Comparison of ENCODE assay signal across 8 mouse cellular contexts in genomic region chr6:128363007-128363825, GRCm38 (mm10). TPM values are rescaled to one million over a fixed set of nuclear protein-coding genes. Genes with fewer than 3 reads are reported as not detected.
A peak's percentile ranks its signal among the peaks of the same experiment; 100 is the strongest.
DNase-seq lines count a peak whose midpoint lies in the region; ATAC-seq and TF ChIP-seq lines count a peak whose summit lies in the region.

No protein-coding gene starts in this region.

- no peaks in the 10 kb centered on the region for H3K27me3 ChIP-seq in heart, embryonic 15.5 days
- H3K27me3 ChIP-seq in MEL (ENCODE audit: control insufficient read depth in 1 of 2, insufficient read depth in 2 of 2, low read length in 2 of 2): no peaks in the 10 kb centered on the region
- H3K27me3 ChIP-seq in limb, embryonic 14.5 days (ENCODE audit: control insufficient read depth, insufficient read depth, low read length): no peaks in the 10 kb centered on the region
- no peaks in the 10 kb centered on the region for H3K27me3 ChIP-seq in neural tube, embryonic 14.5 days (ENCODE audit: control insufficient read depth, insufficient read depth, low read length)

- under 1% methylated on average over 46 of the region's 46 CpGs for WGBS in heart, embryonic 15.5 days
- WGBS in limb, embryonic 14.5 days: 3% methylated on average over 42 of the region's 46 CpGs
- WGBS in neural tube, embryonic 14.5 days: 2% methylated on average over 42 of the region's 46 CpGs

- no peak for TF ChIP-seq RAD21 in MEL (IDR thresholded peaks at IDR 0.05; ENCODE audit: low read depth, low read length)

- H3K4me3 ChIP-seq in heart, embryonic 15.5 days: peak overlapping the region; percentile 80
- H3K4me3 ChIP-seq in MEL (ENCODE audit: control insufficient read depth in 1 of 2, insufficient read depth in 1 of 2, low read depth in 2 of 2, low read length in 2 of 2): peak overlapping the region; percentile 75 to 88
- peak overlapping the region; percentile 87 for H3K4me3 ChIP-seq in limb, embryonic 14.5 days (replicated peaks; ENCODE audit: low read length)
- H3K4me3 ChIP-seq in neural tube, embryonic 14.5 days (ENCODE audit: low read depth, low read length): peak overlapping the region; percentile 89

- DNase-seq in heart, adult 8-10 months (ENCODE audit: low spot score): no peak
- peak; percentile 61 for DNase-seq in MEL (ENCODE audit: low read depth, low spot score)
- peak; percentile 84 for DNase-seq in fat pad, adult 2 months (ENCODE audit: extremely low read depth, low read depth, low spot score)
- peak; percentile 58 for DNase-seq in limb, embryonic 14.5 days (ENCODE audit: low spot score)
- DNase-seq in urinary bladder, adult 18-20 months (ENCODE audit: low spot score in 2 of 2): no peak

- peaks cover 39% of the 10 kb centered on the region for H3K4me1 ChIP-seq in heart, embryonic 15.5 days (replicated peaks)
- peaks cover 2 to 7% of the 10 kb centered on the region in 2 experiments; a peak in 2 of 4 replicates for H3K4me1 ChIP-seq in MEL (ENCODE audit: control insufficient read depth in 1 of 2, insufficient read depth in 2 of 2, low read length in 2 of 2)
- peaks cover 12% of the 10 kb centered on the region for H3K4me1 ChIP-seq in limb, embryonic 14.5 days (ENCODE audit: control insufficient read depth, insufficient read depth, low read length)
- H3K4me1 ChIP-seq in neural tube, embryonic 14.5 days (ENCODE audit: control insufficient read depth, insufficient read depth, low read length): peaks cover 13% of the 10 kb centered on the region

- peak in 1 of 2 experiments; percentile 8; a peak in 1 of 4 replicates for TF ChIP-seq POLR2A in MEL (IDR thresholded peaks at IDR 0.05; ENCODE audit: control insufficient read depth in 1 of 2, insufficient read depth in 1 of 2, low read depth in 1 of 2, low read length in 2 of 2, poor library complexity in 1 of 2)
- no peak for TF ChIP-seq POLR2A in limb, embryonic 14.5 days (IDR thresholded peaks at IDR 0.05; ENCODE audit: borderline replicate concordance, extremely low read depth, insufficient read depth, insufficient read length)

- ATAC-seq in heart, embryonic 15.5 days (replicated peaks; ENCODE audit: insufficient number of reproducible peaks, insufficient read depth, low FRiP score, low read depth): no peak; the same call in 1 of the 2 replicates
- ATAC-seq in limb, embryonic 14.5 days (ENCODE audit: low FRiP score, low read depth): peak; percentile 34
- peak; percentile 73 for ATAC-seq in neural tube, embryonic 14.5 days (ENCODE audit: low read depth)
- ATAC-seq in frontal cortex, adult (ENCODE audit: low TSS enrichment): no peak

- H3K79me2 ChIP-seq in MEL (ENCODE audit: control insufficient read depth, insufficient read depth, low read length, poor library complexity): peaks cover 46% of the 10 kb centered on the region

- H3K27ac ChIP-seq in heart, embryonic 15.5 days: peak overlapping the region; percentile 94
- peak overlapping the region; percentile 59 for H3K27ac ChIP-seq in MEL (ENCODE audit: control insufficient read depth, low read depth, low read length)
- peak overlapping the region; percentile 93 for H3K27ac ChIP-seq in limb, embryonic 14.5 days (replicated peaks; ENCODE audit: low read depth, low read length)
- H3K27ac ChIP-seq in neural tube, embryonic 14.5 days (ENCODE audit: low read depth, low read length): peak overlapping the region; percentile 86

- TF ChIP-seq CTCF in MEL (IDR thresholded peaks at IDR 0.05 in 2 of 3, conservative IDR thresholded peaks at IDR 0.05 in 1 of 3; ENCODE audit: control insufficient read depth in 1 of 3, insufficient read depth in 1 of 3, low read depth in 2 of 3, low read length in 3 of 3, poor library complexity in 1 of 3, severe bottlenecking in 1 of 3): no peak

- H3K9me3 ChIP-seq in heart, embryonic 15.5 days (replicated peaks): no peaks in the 10 kb centered on the region
- no peaks in the 10 kb centered on the region for H3K9me3 ChIP-seq in MEL (replicated peaks; ENCODE audit: insufficient read depth, low read length)
- no peaks in the 10 kb centered on the region for H3K9me3 ChIP-seq in limb, embryonic 14.5 days (ENCODE audit: control insufficient read depth, low read length)
- H3K9me3 ChIP-seq in neural tube, embryonic 14.5 days (ENCODE audit: control insufficient read depth, low read length): no peaks in the 10 kb centered on the region

- H3K4me2 ChIP-seq in heart, embryonic 15.5 days: peak overlapping the region; percentile 84
- H3K4me2 ChIP-seq in limb, embryonic 14.5 days (replicated peaks; ENCODE audit: low read depth, low read length, severe bottlenecking): peak overlapping the region; percentile 93
- H3K4me2 ChIP-seq in neural tube, embryonic 14.5 days (ENCODE audit: low read depth, low read length): peak overlapping the region; percentile 98

- TF ChIP-seq EP300 in MEL (IDR thresholded peaks at IDR 0.05; ENCODE audit: low read depth in 1 of 2, low read length in 2 of 2): no peak; a peak in 1 of 4 replicates

- H3K36me3 ChIP-seq in heart, embryonic 15.5 days: peaks cover 26% of the 10 kb centered on the region
- peaks cover 3 to 15% of the 10 kb centered on the region in 2 experiments for H3K36me3 ChIP-seq in MEL (ENCODE audit: control insufficient read depth in 1 of 2, insufficient read depth in 2 of 2, low read length in 2 of 2)
- peaks cover 31% of the 10 kb centered on the region for H3K36me3 ChIP-seq in limb, embryonic 14.5 days (ENCODE audit: control insufficient read depth, insufficient read depth, low read length)
- H3K36me3 ChIP-seq in neural tube, embryonic 14.5 days (ENCODE audit: control insufficient read depth, insufficient read depth, low read length): no peaks in the 10 kb centered on the region

- peak overlapping the region; percentile 76 for H3K9ac ChIP-seq in heart, embryonic 15.5 days
- peak overlapping the region; percentile 88 for H3K9ac ChIP-seq in MEL (ENCODE audit: control insufficient read depth, low read depth, low read length, poor library complexity, severe bottlenecking)
- peak overlapping the region; percentile 90 for H3K9ac ChIP-seq in limb, embryonic 14.5 days (ENCODE audit: low read depth, low read length, severe bottlenecking)
- peak overlapping the region; percentile 78 for H3K9ac ChIP-seq in neural tube, embryonic 14.5 days (replicated peaks; ENCODE audit: low read depth, low read length)

TF ChIP-seq in MEL, 35 proteins besides CTCF, POLR2A, EP300 and RAD21 (continues in another document):
- TF ChIP-seq ETS1 (IDR thresholded peaks at IDR 0.05; ENCODE audit: low read depth, low read length) (0 out of 2 replicates have a peak, but pooled peaks have one; percentile 19), NRF1 (IDR thresholded peaks at IDR 0.05; ENCODE audit: insufficient read depth, low read depth, low read length, poor library complexity, severe bottlenecking) (no peak)

RNA-seq across cellular contexts. Expression of gene Foxm1, which starts 0.4 kb away (rescaled TPM):
- 18.1 and 28.4 TPM in 2 replicates for polyA plus RNA-seq in heart, embryonic 15.5 days (2015; fragmentation: Nextera tagmentation; extraction: Ambion mirVana)
- under 1 TPM; 0.25 to 0.76 (median 0.49) TPM for total RNA-seq in heart, adult 8-10 months (2022)
- 13.7 and 14.7 TPM in 2 replicates for total RNA-seq in MEL (2012; rRNA removed)
- polyA plus RNA-seq in MEL (2012; ENCODE audit: insufficient read depth in 1 of 2, insufficient read length in 2 of 2, low read depth in 1 of 2, low replicate concordance in 2 of 2, missing spikeins in 1 of 2): 10 to 100 TPM; 31.1 to 61.9 TPM
- polyA plus RNA-seq in limb, embryonic 14.5 days (2012; rRNA removed): 81.2 and 93.9 TPM in 2 replicates
- polyA plus RNA-seq in limb, embryonic 14.5 days (2014; fragmentation: Nextera tagmentation; extraction: Ambion mirVana): 30.9 and 33.1 TPM in 2 replicates
- polyA plus RNA-seq in neural tube, embryonic 14.5 days (2014; fragmentation: Nextera tagmentation; extraction: Ambion mirVana): 4.6 and 4.9 TPM in 2 replicates

RNA-seq across cellular contexts. Expression of gene Rhno1, which starts 0.5 kb away (rescaled TPM):
- 69.7 and 80.4 TPM in 2 replicates for polyA plus RNA-seq in heart, embryonic 15.5 days (2015; fragmentation: Nextera tagmentation; extraction: Ambion mirVana)
- 10 to 100 TPM in 3 of 4 experiments, 1 to 10 TPM in 1; 9.4 to 12.5 (median 10.8) TPM for total RNA-seq in heart, adult 8-10 months (2022)
- 40.1 and 46.8 TPM in 2 replicates for total RNA-seq in MEL (2012; rRNA removed)
- polyA plus RNA-seq in MEL (2012; ENCODE audit: insufficient read depth in 1 of 2, insufficient read length in 2 of 2, low read depth in 1 of 2, low replicate concordance in 2 of 2, missing spikeins in 1 of 2): 100 to 1,000 TPM in 1 of 2 experiments, 10 to 100 TPM in 1; 88.1 to 137 TPM
- polyA plus RNA-seq in limb, embryonic 14.5 days (2012; rRNA removed): 58.8 and 61.3 TPM in 2 replicates
- polyA plus RNA-seq in limb, embryonic 14.5 days (2014; fragmentation: Nextera tagmentation; extraction: Ambion mirVana): 127 and 138 TPM in 2 replicates
- 76.0 and 82.6 TPM in 2 replicates for polyA plus RNA-seq in neural tube, embryonic 14.5 days (2014; fragmentation: Nextera tagmentation; extraction: Ambion mirVana)

RNA-seq across cellular contexts. Expression of gene Tulp3, which starts 7.6 kb away (rescaled TPM):
- polyA plus RNA-seq in heart, embryonic 15.5 days (2015; fragmentation: Nextera tagmentation; extraction: Ambion mirVana): 9.0 and 13.3 TPM in 2 replicates
- total RNA-seq in heart, adult 8-10 months (2022): 1 to 10 TPM; 6.6 to 9.9 (median 7.8) TPM
- 5.3 and 5.7 TPM in 2 replicates for total RNA-seq in MEL (2012; rRNA removed)
- 10 to 100 TPM in 1 of 2 experiments, not detected in 1; 19.2 TPM for polyA plus RNA-seq in MEL (2012; ENCODE audit: insufficient read depth in 1 of 2, insufficient read length in 2 of 2, low read depth in 1 of 2, low replicate concordance in 2 of 2, missing spikeins in 1 of 2)
- polyA plus RNA-seq in limb, embryonic 14.5 days (2012; rRNA removed): 49.0 and 56.1 TPM in 2 replicates
- 20.3 and 24.8 TPM in 2 replicates for polyA plus RNA-seq in limb, embryonic 14.5 days (2014; fragmentation: Nextera tagmentation; extraction: Ambion mirVana)
- 17.7 and 22.4 TPM in 2 replicates for polyA plus RNA-seq in neural tube, embryonic 14.5 days (2014; fragmentation: Nextera tagmentation; extraction: Ambion mirVana)

RNA-seq across cellular contexts. Expression of gene Tex52, which starts 12.0 kb away (rescaled TPM):
- 0.18 and 0.39 TPM in 2 replicates for polyA plus RNA-seq in heart, embryonic 15.5 days (2015; fragmentation: Nextera tagmentation; extraction: Ambion mirVana)
- not detected for total RNA-seq in heart, adult 8-10 months (2022)
- not detected in 2 replicates for total RNA-seq in MEL (2012; rRNA removed)
- polyA plus RNA-seq in MEL (2012; ENCODE audit: insufficient read depth in 1 of 2, insufficient read length in 2 of 2, low read depth in 1 of 2, low replicate concordance in 2 of 2, missing spikeins in 1 of 2): under 1 TPM in 1 of 2 experiments, not detected in 1; 0.07 TPM
- 0.77 and 1.1 TPM in 2 replicates for polyA plus RNA-seq in limb, embryonic 14.5 days (2012; rRNA removed)
- 0.26 and 0.37 TPM in 2 replicates for polyA plus RNA-seq in limb, embryonic 14.5 days (2014; fragmentation: Nextera tagmentation; extraction: Ambion mirVana)
- polyA plus RNA-seq in neural tube, embryonic 14.5 days (2014; fragmentation: Nextera tagmentation; extraction: Ambion mirVana): 0.19 and 0.66 TPM in 2 replicates

RNA-seq across cellular contexts. Expression of gene Gm44596, which starts 12.1 kb away (rescaled TPM):
- polyA plus RNA-seq in heart, embryonic 15.5 days (2015; fragmentation: Nextera tagmentation; extraction: Ambion mirVana): not detected in 2 replicates
- not detected for total RNA-seq in heart, adult 8-10 months (2022)
- not detected in 2 replicates for total RNA-seq in MEL (2012; rRNA removed)
- polyA plus RNA-seq in MEL (2012; ENCODE audit: insufficient read depth in 1 of 2, insufficient read length in 2 of 2, low read depth in 1 of 2, low replicate concordance in 2 of 2, missing spikeins in 1 of 2): not detected
- not detected in 2 replicates for polyA plus RNA-seq in limb, embryonic 14.5 days (2012; rRNA removed)
- not detected in 2 replicates for polyA plus RNA-seq in limb, embryonic 14.5 days (2014; fragmentation: Nextera tagmentation; extraction: Ambion mirVana)
- not detected in 2 replicates for polyA plus RNA-seq in neural tube, embryonic 14.5 days (2014; fragmentation: Nextera tagmentation; extraction: Ambion mirVana)

Comparison
In these comparisons a context has a peak if more than half of its experiments do, and no peak if none do; other contexts are left out.
1. ATAC-seq: peak in limb, embryonic 14.5 days (single experiment) and neural tube, embryonic 14.5 days (single experiment); none in heart, embryonic 15.5 days (single experiment) and frontal cortex, adult (single experiment).
2. DNase-seq: peak in MEL (single experiment), fat pad, adult 2 months (single experiment) and limb, embryonic 14.5 days (single experiment); none in heart, adult 8-10 months (single experiment) and urinary bladder, adult 18-20 months (0 of 2).
3. Peak in every context shown above with its lines, with median percentiles within 50 percentile points of each other: H3K27ac ChIP-seq, H3K4me2 ChIP-seq, H3K4me3 ChIP-seq and H3K9ac ChIP-seq.